In the genomic region with DNA sequence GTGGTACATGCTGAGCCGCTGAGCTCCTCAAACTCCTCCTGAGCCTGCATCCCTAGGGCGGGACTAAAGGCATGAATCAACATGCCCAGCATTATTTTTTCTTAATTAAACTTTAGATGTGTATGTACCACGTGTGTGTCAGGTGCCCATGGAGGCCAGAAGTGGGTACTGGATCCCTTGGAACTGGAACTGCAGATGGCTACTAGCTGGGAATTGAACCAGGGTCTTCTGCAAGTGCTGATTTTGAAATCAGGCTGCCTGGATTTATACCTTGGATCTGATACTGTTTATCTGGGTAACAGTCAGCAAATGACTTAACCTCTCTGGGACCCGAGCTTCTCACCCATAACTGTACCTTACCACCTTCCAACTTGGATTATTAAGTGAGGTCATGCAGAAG, we compare ENCODE assay signal across 8 mouse cellular contexts. TPM values are rescaled to one million over a fixed set of nuclear protein-coding genes. Genes with fewer than 3 reads are reported as not detected.
DNase-seq lines count a peak whose midpoint lies in the region; ATAC-seq and TF ChIP-seq lines count a peak whose summit lies in the region.

No protein-coding gene starts in this region.

- peak overlapping the region; percentile 53 for H3K4me2 ChIP-seq in kidney, embryonic 14.5 days (replicated peaks; ENCODE audit: low read depth, low read length)
- H3K4me2 ChIP-seq in embryonic facial prominence, embryonic 11.5 days (ENCODE audit: low read depth, low read length): peak overlapping the region; percentile 65
- H3K4me2 ChIP-seq in intestine, postnatal 0 days (replicated peaks; ENCODE audit: low read depth): peak overlapping the region; percentile 69
- peak overlapping the region; percentile 67 for H3K4me2 ChIP-seq in myocyte (ENCODE audit: low read depth)

- H3K27me3 ChIP-seq in kidney, embryonic 14.5 days (ENCODE audit: control insufficient read depth, insufficient read depth, low read length): no peaks in the 10 kb centered on the region
- no peaks in the 10 kb centered on the region for H3K27me3 ChIP-seq in embryonic facial prominence, embryonic 11.5 days (ENCODE audit: control insufficient read depth, insufficient read depth, low read length)
- H3K27me3 ChIP-seq in intestine, postnatal 0 days (replicated peaks; ENCODE audit: control insufficient read depth, insufficient read depth, low read length): no peaks in the 10 kb centered on the region
- no peaks in the 10 kb centered on the region for H3K27me3 ChIP-seq in myocyte (ENCODE audit: control insufficient read depth, insufficient read depth, insufficient read length)

- H3K9me3 ChIP-seq in kidney, embryonic 14.5 days (ENCODE audit: control insufficient read depth, low read length): no peaks in the 10 kb centered on the region
- H3K9me3 ChIP-seq in embryonic facial prominence, embryonic 11.5 days (replicated peaks; ENCODE audit: control insufficient read depth, low read length): no peaks in the 10 kb centered on the region
- H3K9me3 ChIP-seq in intestine, postnatal 0 days (ENCODE audit: control insufficient read depth): no peaks in the 10 kb centered on the region

- WGBS in kidney, embryonic 14.5 days: 57% methylated on average over 4 of the region's 4 CpGs
- WGBS in embryonic facial prominence, embryonic 11.5 days: 61% methylated on average over 4 of the region's 4 CpGs
- WGBS in intestine, postnatal 0 days: 36% methylated on average over 4 of the region's 4 CpGs

- H3K27ac ChIP-seq in kidney, embryonic 14.5 days (ENCODE audit: low read depth, low read length): no peak overlapping the region
- no peak overlapping the region for H3K27ac ChIP-seq in embryonic facial prominence, embryonic 11.5 days (replicated peaks; ENCODE audit: low read depth, low read length)
- no peak overlapping the region for H3K27ac ChIP-seq in intestine, postnatal 0 days (ENCODE audit: low read depth, low read length)

- peak overlapping the region; percentile 26 for H3ac ChIP-seq in myocyte (ENCODE audit: control insufficient read depth, insufficient read length)

- peak overlapping the region; percentile 82 for H3K4me3 ChIP-seq in kidney, embryonic 14.5 days (ENCODE audit: low read length)
- peak overlapping the region; percentile 52 for H3K4me3 ChIP-seq in embryonic facial prominence, embryonic 11.5 days (ENCODE audit: low read depth, low read length)
- peak overlapping the region; percentile 71 for H3K4me3 ChIP-seq in intestine, postnatal 0 days (ENCODE audit: low read depth, low read length)
- H3K4me3 ChIP-seq in myocyte: peak overlapping the region; percentile 97

- H3K36me3 ChIP-seq in kidney, embryonic 14.5 days (ENCODE audit: control insufficient read depth, insufficient read depth, low read length): peaks cover 32% of the 10 kb centered on the region
- H3K36me3 ChIP-seq in embryonic facial prominence, embryonic 11.5 days (replicated peaks; ENCODE audit: control insufficient read depth, insufficient read depth, low read depth, low read length): peaks cover 21% of the 10 kb centered on the region
- H3K36me3 ChIP-seq in intestine, postnatal 0 days (ENCODE audit: control insufficient read depth, insufficient read depth): peaks cover 26% of the 10 kb centered on the region
- peaks cover 34% of the 10 kb centered on the region for H3K36me3 ChIP-seq in myocyte (ENCODE audit: control insufficient read depth, insufficient read depth)

- peaks cover 65% of the 10 kb centered on the region for H3K79me2 ChIP-seq in myocyte (ENCODE audit: control insufficient read depth, insufficient read depth)

- ATAC-seq in kidney, embryonic 14.5 days (ENCODE audit: low FRiP score, low TSS enrichment): no peak
- no peak for ATAC-seq in embryonic facial prominence, embryonic 11.5 days (replicated peaks; ENCODE audit: insufficient number of reproducible peaks, low FRiP score, low TSS enrichment, low read depth)
- ATAC-seq in intestine, postnatal 0 days: no peak

- DNase-seq in kidney, postnatal 36 days: no peak
- DNase-seq in embryonic facial prominence, embryonic 11.5 days (ENCODE audit: low spot score): no peak
- no peak for DNase-seq in adrenal gland, postnatal 14 days
- no peak for DNase-seq in retina, postnatal 1 day
- no peak for DNase-seq in ovary, postnatal 10 days (ENCODE audit: low spot score)

- H3K9ac ChIP-seq in kidney, embryonic 14.5 days (ENCODE audit: low read depth, low read length): peak overlapping the region; percentile 86
- peak overlapping the region; percentile 87 for H3K9ac ChIP-seq in embryonic facial prominence, embryonic 11.5 days (replicated peaks; ENCODE audit: low read length)
- no peak overlapping the region for H3K9ac ChIP-seq in intestine, postnatal 0 days (ENCODE audit: low read depth, low read length)

- no peak for TF ChIP-seq CTCF in intestine, postnatal 0 days (IDR thresholded peaks at IDR 0.05; ENCODE audit: low read depth)

- 0 out of 2 replicates have a peak, but pooled peaks cover 6% of the 10 kb centered on the region for H3K4me1 ChIP-seq in kidney, embryonic 14.5 days (ENCODE audit: control insufficient read depth, insufficient read depth, low read length)
- no peaks in the 10 kb centered on the region for H3K4me1 ChIP-seq in embryonic facial prominence, embryonic 11.5 days (ENCODE audit: control insufficient read depth, insufficient read depth, low read length)
- H3K4me1 ChIP-seq in intestine, postnatal 0 days (replicated peaks; ENCODE audit: control insufficient read depth, insufficient read depth, low read length): no peaks in the 10 kb centered on the region

- TF ChIP-seq POLR2A in myocyte (IDR thresholded peaks at IDR 0.05; ENCODE audit: insufficient read length, low read depth): no peak

TF ChIP-seq in myocyte, 11 proteins besides CTCF, POLR2A, EP300 and RAD21:
- TF ChIP-seq CEBPB (IDR thresholded peaks at IDR 0.05; ENCODE audit: insufficient read depth, poor library complexity, severe bottlenecking) (no peak), TCF12 (IDR thresholded peaks at IDR 0.05; ENCODE audit: insufficient read depth, poor library complexity, severe bottlenecking) (no peak), TCF3 (IDR thresholded peaks at IDR 0.05; ENCODE audit: insufficient read length, low read depth) (no peak), MYOD1 (IDR thresholded peaks at IDR 0.05; ENCODE audit: control insufficient read depth in 1 of 3, insufficient read length in 2 of 3, low read depth in 2 of 3) (no peak), REST (IDR thresholded peaks at IDR 0.05; ENCODE audit: insufficient read depth, insufficient read length) (no peak), E2F4 (IDR thresholded peaks at IDR 0.05; ENCODE audit: insufficient read depth) (no peak), MYOG (IDR thresholded peaks at IDR 0.05; ENCODE audit: control insufficient read depth in 1 of 3, insufficient read depth in 1 of 3, insufficient read length in 2 of 3, low read depth in 2 of 3) (no peak), USF1 (IDR thresholded peaks at IDR 0.05; ENCODE audit: low read depth) (no peak), MAX (IDR thresholded peaks at IDR 0.05; ENCODE audit: low read depth) (no peak), SRF (IDR thresholded peaks at IDR 0.05; ENCODE audit: control insufficient read depth, insufficient read length, low read depth) (no peak), POLR2AphosphoS2 (IDR thresholded peaks at IDR 0.05; ENCODE audit: insufficient read length, low read depth) (no peak)

RNA-seq across cellular contexts. Expression of gene Slc3a2, which starts 1.1 kb away (rescaled TPM):
- 114 and 123 TPM in 2 replicates for polyA plus RNA-seq in kidney, embryonic 14.5 days (2014; fragmentation: Nextera tagmentation; extraction: Ambion mirVana)
- 120 and 125 TPM in 2 replicates for polyA plus RNA-seq in embryonic facial prominence, embryonic 11.5 days (2014; fragmentation: Nextera tagmentation; extraction: Ambion mirVana)
- polyA plus RNA-seq in intestine, postnatal 0 days (2015; fragmentation: Nextera tagmentation; extraction: Ambion mirVana): 237 and 283 TPM in 2 replicates
- 806 TPM for polyA plus RNA-seq in myocyte (2012; fragmentation: generic; extraction: Trizol)
- total RNA-seq in adrenal gland, postnatal 14 days (2021): 178 and 199 TPM in 2 replicates

RNA-seq across cellular contexts. Expression of gene Wdr74, which starts 13.6 kb away (rescaled TPM):
- polyA plus RNA-seq in kidney, embryonic 14.5 days (2014; fragmentation: Nextera tagmentation; extraction: Ambion mirVana): 82.9 and 97.3 TPM in 2 replicates
- 91.0 and 92.3 TPM in 2 replicates for polyA plus RNA-seq in embryonic facial prominence, embryonic 11.5 days (2014; fragmentation: Nextera tagmentation; extraction: Ambion mirVana)
- polyA plus RNA-seq in intestine, postnatal 0 days (2015; fragmentation: Nextera tagmentation; extraction: Ambion mirVana): 32.8 and 33.4 TPM in 2 replicates
- polyA plus RNA-seq in myocyte (2012; fragmentation: generic; extraction: Trizol): 109 TPM
- 50.8 and 68.2 TPM in 2 replicates for total RNA-seq in adrenal gland, postnatal 14 days (2021)

RNA-seq across cellular contexts. Expression of gene 1700092M07Rik, which starts 18.5 kb away (rescaled TPM):
- polyA plus RNA-seq in kidney, embryonic 14.5 days (2014; fragmentation: Nextera tagmentation; extraction: Ambion mirVana): 0.70 and 2.3 TPM in 2 replicates
- 1.1 and 1.8 TPM in 2 replicates for polyA plus RNA-seq in embryonic facial prominence, embryonic 11.5 days (2014; fragmentation: Nextera tagmentation; extraction: Ambion mirVana)
- 0.50 and 0.56 TPM in 2 replicates for polyA plus RNA-seq in intestine, postnatal 0 days (2015; fragmentation: Nextera tagmentation; extraction: Ambion mirVana)
- 0.94 TPM for polyA plus RNA-seq in myocyte (2012; fragmentation: generic; extraction: Trizol)
- total RNA-seq in adrenal gland, postnatal 14 days (2021): 2.3 and 2.4 TPM in 2 replicates

RNA-seq across cellular contexts. Expression of gene Stx5a, which starts 19.2 kb away (rescaled TPM):
- polyA plus RNA-seq in kidney, embryonic 14.5 days (2014; fragmentation: Nextera tagmentation; extraction: Ambion mirVana): 114 and 128 TPM in 2 replicates
- polyA plus RNA-seq in embryonic facial prominence, embryonic 11.5 days (2014; fragmentation: Nextera tagmentation; extraction: Ambion mirVana): 107 and 110 TPM in 2 replicates
- polyA plus RNA-seq in intestine, postnatal 0 days (2015; fragmentation: Nextera tagmentation; extraction: Ambion mirVana): 83.4 and 89.2 TPM in 2 replicates
- 49.5 TPM for polyA plus RNA-seq in myocyte (2012; fragmentation: generic; extraction: Trizol)
- 77.9 and 90.8 TPM in 2 replicates for total RNA-seq in adrenal gland, postnatal 14 days (2021)

RNA-seq across cellular contexts. Expression of gene Nxf1, which starts 34.9 kb away (rescaled TPM):
- polyA plus RNA-seq in kidney, embryonic 14.5 days (2014; fragmentation: Nextera tagmentation; extraction: Ambion mirVana): 155 and 198 TPM in 2 replicates
- 230 and 238 TPM in 2 replicates for polyA plus RNA-seq in embryonic facial prominence, embryonic 11.5 days (2014; fragmentation: Nextera tagmentation; extraction: Ambion mirVana)
- 54.5 and 57.2 TPM in 2 replicates for polyA plus RNA-seq in intestine, postnatal 0 days (2015; fragmentation: Nextera tagmentation; extraction: Ambion mirVana)
- polyA plus RNA-seq in myocyte (2012; fragmentation: generic; extraction: Trizol): 64.3 TPM
- total RNA-seq in adrenal gland, postnatal 14 days (2021): 110 and 120 TPM in 2 replicates
